ENCODE assay signal across 11 mouse cellular contexts in the genomic region with DNA sequence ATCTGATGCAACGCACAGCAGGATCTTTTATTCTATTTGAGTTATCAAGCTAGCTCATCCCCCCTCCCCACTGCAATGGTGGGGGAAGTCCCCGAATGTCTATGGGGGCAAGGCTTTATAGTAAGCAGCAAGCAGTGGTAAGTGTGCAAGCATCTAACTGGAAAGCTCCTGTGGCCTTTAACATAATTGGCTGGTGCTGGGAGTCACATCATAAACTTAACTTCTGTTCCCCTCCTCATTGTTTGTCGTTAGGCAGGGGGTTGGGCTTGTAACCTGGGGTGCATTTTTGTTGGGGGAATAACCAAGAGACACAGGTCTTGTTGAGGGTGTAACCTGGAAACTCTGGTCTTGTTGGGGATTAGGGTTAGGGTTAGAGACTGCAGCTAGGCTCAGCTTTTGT. TPM values are rescaled to one million over a fixed set of nuclear protein-coding genes. Genes with fewer than 3 reads are reported as not detected.
DNase-seq lines count a peak whose midpoint lies in the region; ATAC-seq and TF ChIP-seq lines count a peak whose summit lies in the region.
"Had no signal": no experiment of that assay in that cellular context is flagged by ENCODE, and none has a peak within 500 bp of the region (broad histone marks: within the 10 kb centered on the region; RNA-seq: fewer than 3 reads in every experiment).

No protein-coding gene starts in this region.

- no peak overlapping the region for H3K9ac ChIP-seq in hindbrain, embryonic 15.5 days
- H3K9ac ChIP-seq in neural tube, embryonic 14.5 days (replicated peaks; ENCODE audit: low read depth, low read length) = no peak overlapping the region

- no peak for DNase-seq in layer of hippocampus, adult 2 months (ENCODE audit: low spot score in 2 of 2)
- DNase-seq in layer of hippocampus, postnatal 25 days (ENCODE audit: extremely low spot score in 1 of 2, low spot score in 1 of 2) = no peak
- DNase-seq in T-cell, adult 2 months (ENCODE audit: low spot score) = peak; percentile 53
- no peak for DNase-seq in cerebellum, adult 9-10 months
- no peak for DNase-seq in embryo, embryonic 9.5 days (ENCODE audit: extremely low spot score)
- DNase-seq: heart, postnatal 4 days; liver had no signal

- no peak overlapping the region; the same call in 1 of the 2 replicates for H3K4me3 ChIP-seq in layer of hippocampus, adult 2 months
- no peak overlapping the region for H3K4me3 ChIP-seq in hindbrain, embryonic 15.5 days
- H3K4me3 ChIP-seq in neural tube, embryonic 14.5 days (ENCODE audit: low read depth, low read length) = no peak overlapping the region

- H3K4me1 ChIP-seq in hindbrain, embryonic 15.5 days (replicated peaks) = peaks cover 37% of the 10 kb centered on the region
- peaks cover 17% of the 10 kb centered on the region for H3K4me1 ChIP-seq in neural tube, embryonic 14.5 days (ENCODE audit: control insufficient read depth, insufficient read depth, low read length)

- H3K9me3 ChIP-seq in hindbrain, embryonic 15.5 days = no peaks in the 10 kb centered on the region
- no peaks in the 10 kb centered on the region for H3K9me3 ChIP-seq in neural tube, embryonic 14.5 days (ENCODE audit: control insufficient read depth, low read length)

- no peaks in the 10 kb centered on the region for H3K36me3 ChIP-seq in hindbrain, embryonic 15.5 days
- H3K36me3 ChIP-seq in neural tube, embryonic 14.5 days (ENCODE audit: control insufficient read depth, insufficient read depth, low read length) = no peaks in the 10 kb centered on the region
- H3K36me3 ChIP-seq: G1E had no signal

- H3K27ac ChIP-seq in layer of hippocampus, adult 2 months = peak overlapping the region; percentile 55; the same call in 1 of the 2 replicates
- no peak overlapping the region for H3K27ac ChIP-seq in hindbrain, embryonic 15.5 days (replicated peaks)
- no peak overlapping the region for H3K27ac ChIP-seq in neural tube, embryonic 14.5 days (ENCODE audit: low read depth, low read length)

- WGBS in hindbrain, embryonic 15.5 days = 15% methylated on average over 3 of the region's 3 CpGs
- 19% methylated on average over 3 of the region's 3 CpGs for WGBS in neural tube, embryonic 14.5 days

- H3K27me3 ChIP-seq in hindbrain, embryonic 15.5 days = no peaks in the 10 kb centered on the region
- no peaks in the 10 kb centered on the region for H3K27me3 ChIP-seq in neural tube, embryonic 14.5 days (ENCODE audit: control insufficient read depth, insufficient read depth, low read length)

- TF ChIP-seq CTCF in layer of hippocampus, adult 2 months (conservative IDR thresholded peaks at IDR 0.05) = no peak

- H3K4me2 ChIP-seq in hindbrain, embryonic 15.5 days = peak overlapping the region; percentile 95
- H3K4me2 ChIP-seq in neural tube, embryonic 14.5 days (ENCODE audit: low read depth, low read length) = peak overlapping the region; percentile 82; the same call in 1 of the 2 replicates

- no peak for ATAC-seq in hindbrain, embryonic 15.5 days (ENCODE audit: low FRiP score, low read depth)
- ATAC-seq in neural tube, embryonic 14.5 days (ENCODE audit: low read depth) = no peak
- no peak for ATAC-seq in erythroid progenitor cell, adult 5-6 weeks (replicated peaks; ENCODE audit: low FRiP score, poor library complexity, severe bottlenecking)

RNA-seq across cellular contexts. Expression of gene St6gal1, which starts 3.9 kb away (rescaled TPM):
- 10 to 100 TPM; 15.2 to 17.3 TPM for total RNA-seq in layer of hippocampus, adult 2 months (2021)
- 10 to 100 TPM; 13.2 to 15.2 TPM for total RNA-seq in layer of hippocampus, postnatal 25 days (2021)
- polyA plus RNA-seq in hindbrain, embryonic 15.5 days (2015; fragmentation: Nextera tagmentation; extraction: Ambion mirVana) = 24.6 and 27.8 TPM in 2 replicates
- polyA plus RNA-seq in neural tube, embryonic 14.5 days (2014; fragmentation: Nextera tagmentation; extraction: Ambion mirVana) = 23.0 and 30.7 TPM in 2 replicates
- 4.3 and 7.5 TPM in 2 replicates for total RNA-seq in erythroid progenitor cell, adult 5-6 weeks (2015; ENCODE audit: low replicate concordance)
- total RNA-seq in erythroid progenitor cell, adult 5-6 weeks (2017; ENCODE audit: low replicate concordance) = 3.2 and 3.9 TPM in 2 replicates
